Mouse (Mus musculus): Measurements from ENCODE around the gene Cacna2d4. TPM values are rescaled to one million over a fixed set of nuclear protein-coding genes. Genes with fewer than 3 reads are reported as not detected.

The Cacna2d4 gene
- not detected for polyA plus RNA-seq (2014; fragmentation: Illumina TruSeq; extraction: RNeasy Lipid Tissue Mini Kit (QIAGEN cat#74804); ENCODE audit: low read depth, low replicate concordance)

DNA sequence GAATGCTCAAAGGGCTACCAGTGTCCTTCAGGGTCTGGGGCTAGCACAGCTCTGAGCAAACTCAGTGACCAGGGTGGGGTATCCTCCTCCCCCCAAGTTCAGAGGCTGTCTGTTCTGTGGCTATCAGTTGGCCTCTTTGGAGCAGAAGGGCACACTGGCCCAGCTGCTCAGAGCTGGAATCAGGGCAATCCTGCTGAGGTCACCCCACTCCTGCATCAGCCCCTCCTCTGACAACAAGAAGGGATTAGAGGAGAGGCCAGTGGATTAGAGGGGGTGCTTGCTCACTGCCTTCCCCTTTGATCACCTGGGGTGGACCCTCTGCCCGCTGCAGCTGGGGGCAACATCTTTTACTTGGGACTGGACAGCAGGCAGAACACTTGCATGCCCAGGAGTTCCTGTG is at the start of gene Cacna2d4:
Cacna2d4 (plus strand) TSS at position 286 of the 400 bp plus-strand sequence.

DNA sequence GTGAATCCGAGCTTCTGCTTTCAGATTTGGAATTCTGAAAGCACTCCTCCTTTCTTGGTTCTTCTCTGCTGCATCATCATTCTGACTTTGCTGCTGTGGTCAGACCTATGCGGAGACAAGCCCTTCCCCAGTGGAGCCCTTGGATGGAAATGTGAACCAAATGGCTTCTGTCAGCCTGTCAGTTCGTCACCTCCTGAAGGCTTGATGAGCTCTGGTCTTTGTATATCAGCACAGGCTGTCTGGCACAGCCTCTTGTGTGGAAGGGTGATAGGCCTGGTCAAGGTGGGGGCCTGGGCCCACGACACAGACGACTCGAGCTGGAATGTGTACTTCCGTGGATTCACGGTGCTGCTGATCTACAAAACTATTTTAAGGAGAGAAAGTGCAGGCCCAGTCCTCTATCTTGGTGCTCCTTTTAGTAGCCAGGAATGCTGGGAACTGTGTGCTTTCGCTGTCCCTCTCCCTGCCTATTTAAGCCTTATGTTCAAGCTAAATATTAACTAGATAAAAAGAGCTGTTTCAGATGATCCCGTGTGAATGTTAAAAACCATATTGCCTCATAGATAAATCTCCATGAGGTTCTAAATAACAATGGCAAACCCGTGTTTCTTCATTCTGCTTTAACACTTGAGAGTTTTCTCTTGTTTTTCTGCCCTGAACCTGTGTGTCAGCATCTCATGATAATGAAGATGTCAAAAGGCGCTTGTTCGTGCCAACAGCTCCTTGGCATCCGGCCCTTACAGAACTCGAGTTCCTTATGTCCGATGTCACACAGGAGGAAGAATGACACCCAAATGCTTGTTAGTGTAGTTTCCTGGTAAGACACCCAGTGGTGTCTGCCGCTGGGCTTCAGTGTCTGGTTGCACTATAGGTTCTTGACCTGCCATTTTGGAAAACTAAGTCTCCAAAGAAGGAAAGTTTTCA is 39.7 kb upstream of the Cacna2d4 start, which contains the start of gene Cacna1c:
Cacna1c (minus strand) TSS at position 37 of the 924 bp plus-strand sequence.

GRCm38 (mm10) chr6:119330506-119330905 is 94.2 kb downstream of the Cacna2d4 start, which contains the start of gene Lrtm2:
TSS of gene Lrtm2 (minus strand) at chr6:119330766.

Other genes with a start within 250 kb of the Cacna2d4 start
- gene Dcp1b, start 61.3 kb upstream of the Cacna2d4 start, polyA plus RNA-seq (2014; fragmentation: Illumina TruSeq; extraction: RNeasy Lipid Tissue Mini Kit (QIAGEN cat#74804); ENCODE audit: low read depth, low replicate concordance) = 1.2 TPM
- not detected for gene Cacna1c, start 40.1 kb upstream of the Cacna2d4 start, polyA plus RNA-seq (2014; fragmentation: Illumina TruSeq; extraction: RNeasy Lipid Tissue Mini Kit (QIAGEN cat#74804); ENCODE audit: low read depth, low replicate concordance)
- not detected for gene Lrtm2, start 94.2 kb downstream of the Cacna2d4 start, polyA plus RNA-seq (2014; fragmentation: Illumina TruSeq; extraction: RNeasy Lipid Tissue Mini Kit (QIAGEN cat#74804); ENCODE audit: low read depth, low replicate concordance)
- gene Adipor2, start 181.2 kb downstream of the Cacna2d4 start, polyA plus RNA-seq (2014; fragmentation: Illumina TruSeq; extraction: RNeasy Lipid Tissue Mini Kit (QIAGEN cat#74804); ENCODE audit: low read depth, low replicate concordance) = 236 TPM
- 6.4 TPM for gene Fbxl14, start 243.1 kb downstream of the Cacna2d4 start, polyA plus RNA-seq (2014; fragmentation: Illumina TruSeq; extraction: RNeasy Lipid Tissue Mini Kit (QIAGEN cat#74804); ENCODE audit: low read depth, low replicate concordance)